Mouse (Mus musculus) monocyte, adult 5-6 weeks (primary cell): ENCODE measurements around the gene Slc19a1. TPM values are rescaled to one million over a fixed set of nuclear protein-coding genes. Genes with fewer than 3 reads are reported as not detected.

Source experiments
- ATAC-seq: fragments of 153-309, 156-312 bp; replicated peaks from 2 replicates; pipeline ENCODE4 v1.8.0; 2017; ENCODE audit warnings: mild to moderate bottlenecking; ENCODE audit not compliant: low TSS enrichment, insufficient number of reproducible peaks, severe bottlenecking, poor library complexity, low FRiP score
- total RNA-seq: library from RNA; stranded (forward); fragments of 200-1000, 200-491, 200-594 nt; gene quantifications from 3 replicates; pipeline ENCODE4 v1.2.3, GENCODE M21; 2017

The Slc19a1 gene
- total RNA-seq, 1 experiment from 2014 or later = 0.38 TPM

DNA sequence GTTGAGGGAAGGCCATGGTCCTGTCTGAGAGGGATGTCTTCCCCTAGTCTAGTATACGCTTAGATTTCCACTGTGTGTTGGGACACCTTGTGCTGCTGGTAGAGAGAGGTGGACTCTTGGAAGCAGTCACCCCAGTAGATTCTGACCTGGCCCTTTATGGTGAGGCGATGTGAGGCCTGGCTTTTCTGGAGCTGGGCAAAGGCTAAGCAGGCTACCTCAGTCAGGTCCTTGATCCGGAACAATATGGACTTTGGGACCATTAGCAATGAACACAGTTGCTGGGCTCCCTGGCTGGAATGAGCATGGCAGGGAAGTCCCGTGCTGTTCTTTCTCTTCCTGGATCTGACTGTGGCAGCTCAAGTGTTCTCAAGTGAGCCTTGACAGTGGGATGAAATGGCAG lies 2.3 kb upstream of the Slc19a1 start:
- ATAC-seq = no peak

DNA sequence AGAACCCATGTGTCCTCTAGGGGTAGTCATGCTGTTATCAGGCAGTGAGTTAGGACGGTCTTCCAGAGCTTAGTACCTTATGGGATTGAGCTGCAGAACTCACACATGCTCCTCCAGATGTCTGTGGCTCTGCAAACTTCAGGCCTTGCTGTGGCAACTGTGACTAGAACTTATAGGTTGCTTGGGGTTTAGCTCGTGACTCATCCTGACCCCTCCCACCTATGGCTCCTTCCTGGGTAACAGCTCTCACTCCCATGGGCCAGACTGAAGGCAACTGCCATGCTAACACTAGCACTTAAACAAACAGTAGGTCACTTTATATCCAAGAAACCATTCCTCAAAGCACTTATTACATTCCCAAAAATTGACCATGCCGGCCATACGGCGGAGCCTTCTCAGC lies 1.4 kb upstream of the Slc19a1 start:
- ATAC-seq = no peak

DNA sequence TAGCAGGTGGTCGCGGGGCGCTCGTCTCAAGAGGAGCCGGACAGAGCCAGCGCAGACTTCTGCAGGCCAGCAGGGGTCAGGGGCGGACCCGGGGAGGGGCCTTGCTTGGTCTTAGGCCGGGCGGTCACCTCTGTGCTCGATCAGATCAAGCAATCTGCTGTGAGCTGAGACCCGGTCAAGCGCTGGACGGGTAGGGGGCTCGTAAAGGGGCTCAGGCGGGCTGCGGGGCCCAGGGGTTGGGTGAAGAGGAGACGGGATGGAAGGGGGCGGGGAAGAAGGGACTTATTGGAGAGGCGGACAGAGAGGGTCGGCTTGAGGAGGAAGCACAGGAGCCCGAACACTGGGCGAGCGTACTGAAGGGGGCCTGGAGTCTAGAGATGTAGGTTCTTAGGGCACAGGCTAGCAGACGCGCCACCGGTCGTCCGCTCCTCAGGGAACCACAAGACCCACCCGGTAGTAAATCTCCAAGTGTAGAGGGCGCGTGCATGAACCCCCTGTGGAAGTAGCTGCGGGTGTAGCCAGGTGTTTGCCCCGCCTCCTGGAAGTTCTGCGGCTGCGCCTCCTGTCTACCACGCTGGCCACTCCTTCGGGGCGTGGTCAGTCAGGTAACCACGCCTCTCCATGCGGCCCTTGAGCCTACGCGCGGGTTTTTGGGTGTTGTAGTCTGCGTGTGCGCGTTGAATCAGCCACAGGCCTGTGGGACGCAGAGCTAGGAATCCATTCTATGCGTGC lies 716 bp downstream of the Slc19a1 start:
- ATAC-seq = peak; percentile 89

DNA sequence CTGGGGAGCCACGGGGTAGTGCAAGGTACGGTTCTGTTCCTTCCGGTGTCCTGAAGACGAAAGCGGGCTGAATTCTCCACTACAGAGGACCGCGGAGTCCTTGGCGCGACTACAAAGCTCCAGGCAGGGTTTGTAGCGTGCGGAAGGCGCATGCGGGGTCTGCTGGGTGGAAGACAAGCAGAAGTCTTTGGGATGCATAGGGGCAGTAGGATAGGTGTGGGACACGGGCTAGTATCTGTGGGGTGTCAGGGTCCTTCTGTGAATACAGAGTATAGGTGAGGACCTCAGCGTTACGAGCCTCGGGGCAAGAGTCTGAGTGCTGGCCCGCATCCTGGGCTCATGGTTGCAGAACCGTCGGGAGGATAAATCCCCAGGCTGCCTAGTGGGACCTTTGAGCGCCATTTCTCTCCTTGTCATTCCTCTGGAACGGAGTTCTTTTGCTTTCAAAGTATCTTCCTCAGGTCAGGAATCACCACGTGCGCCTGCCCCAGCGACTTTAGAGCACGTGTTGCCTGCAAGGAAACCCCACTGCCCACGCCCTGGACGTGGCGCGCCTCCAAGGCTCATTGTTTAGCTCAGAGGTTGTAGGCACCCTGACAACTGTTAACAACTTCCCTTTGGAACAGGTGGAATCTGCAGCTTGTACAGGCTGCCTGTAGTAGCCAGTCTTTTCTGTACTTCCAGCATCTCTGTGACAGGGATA lies 1.4 kb downstream of the Slc19a1 start:
- no peak for ATAC-seq

DNA sequence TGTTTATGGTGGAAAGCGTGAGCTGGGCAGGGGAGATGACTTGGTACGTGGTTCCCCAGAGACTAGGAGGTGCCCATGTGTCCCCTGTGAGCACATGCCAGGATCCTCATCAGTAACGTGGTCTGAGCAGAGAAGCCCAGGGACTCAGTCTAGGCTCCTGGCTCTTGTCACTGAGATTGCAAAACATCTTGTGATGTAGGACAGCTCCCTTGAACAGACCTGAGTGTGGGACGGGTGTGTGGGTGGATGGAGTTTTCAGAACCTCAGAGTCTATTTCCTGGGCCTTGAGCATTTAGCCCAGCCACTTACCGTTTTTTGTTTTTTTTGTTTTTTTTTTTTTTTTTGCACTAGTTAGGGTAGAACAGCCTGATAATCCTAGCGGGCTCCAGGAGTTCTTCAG lies 3.4 kb downstream of the Slc19a1 start:
- no peak for ATAC-seq

DNA sequence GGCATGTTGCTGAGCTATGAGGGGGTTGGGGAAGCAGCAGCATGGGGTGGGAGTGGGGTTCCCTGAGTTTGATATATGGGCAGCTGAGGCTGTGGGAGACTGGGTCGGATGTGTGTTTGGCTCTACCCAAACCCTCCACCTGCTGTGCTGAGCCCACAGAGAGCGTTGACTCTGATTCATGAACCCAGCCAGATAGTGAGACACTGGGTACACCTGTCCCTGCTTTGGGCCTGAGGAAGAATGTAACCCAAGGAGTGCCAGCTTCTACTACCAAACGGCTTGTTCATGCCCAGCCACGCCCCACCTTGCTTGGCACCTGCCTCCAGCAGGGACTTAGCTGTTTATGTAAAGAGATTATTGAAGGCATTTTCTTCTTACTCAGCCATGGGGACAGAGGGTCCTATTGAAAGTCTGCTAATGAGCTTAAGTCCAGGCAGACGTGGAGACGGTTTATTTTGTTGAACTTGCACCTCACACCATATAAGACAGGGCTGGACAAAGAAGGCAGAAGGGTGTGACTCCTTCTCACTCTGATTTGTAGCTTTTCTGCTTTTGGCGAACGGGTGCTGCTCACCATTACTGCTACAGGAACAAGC lies 6.6 kb downstream of the Slc19a1 start:
- ATAC-seq = no peak

DNA sequence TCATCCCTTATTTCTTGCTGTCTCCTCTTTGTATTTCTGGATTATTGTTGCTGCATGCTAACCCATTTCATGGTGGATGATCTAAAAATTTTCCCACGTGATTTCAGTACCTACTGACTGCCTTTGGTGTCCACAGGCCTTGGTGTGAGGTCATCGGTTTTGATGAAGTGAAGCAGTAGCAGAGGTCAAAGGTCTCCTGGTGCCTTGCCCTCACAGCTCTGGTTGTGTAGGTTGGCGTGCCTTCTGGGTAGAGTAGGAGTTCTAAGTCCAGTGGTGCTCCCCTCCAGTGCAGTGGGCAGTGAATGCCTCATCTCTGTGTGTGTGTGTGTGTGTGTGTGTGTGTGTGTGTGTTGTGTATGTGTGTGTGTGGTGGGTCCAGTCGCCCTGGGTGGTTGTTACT lies 16.2 kb downstream of the Slc19a1 start:
- ATAC-seq = no peak

DNA sequence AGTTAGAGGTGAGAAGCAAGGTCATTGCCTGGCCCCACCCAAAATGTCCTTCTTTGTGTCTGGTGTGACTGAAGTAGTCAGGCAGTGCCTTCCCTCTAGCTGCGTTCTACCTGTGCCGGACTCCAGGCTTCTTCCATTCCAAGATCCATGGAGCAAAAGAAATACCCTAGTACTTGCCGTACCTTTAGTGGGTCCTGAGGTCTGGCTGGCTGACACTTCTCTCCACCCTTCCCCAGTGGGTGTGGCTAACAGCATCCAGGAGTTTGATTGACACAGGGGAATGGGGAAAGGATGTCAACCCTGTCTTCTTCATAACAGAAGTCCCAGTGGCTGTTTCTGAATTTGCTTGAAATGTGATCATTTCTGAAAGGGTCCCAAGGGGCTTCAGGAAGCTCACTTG lies 16.6 kb downstream of the Slc19a1 start:
- ATAC-seq = no peak

DNA sequence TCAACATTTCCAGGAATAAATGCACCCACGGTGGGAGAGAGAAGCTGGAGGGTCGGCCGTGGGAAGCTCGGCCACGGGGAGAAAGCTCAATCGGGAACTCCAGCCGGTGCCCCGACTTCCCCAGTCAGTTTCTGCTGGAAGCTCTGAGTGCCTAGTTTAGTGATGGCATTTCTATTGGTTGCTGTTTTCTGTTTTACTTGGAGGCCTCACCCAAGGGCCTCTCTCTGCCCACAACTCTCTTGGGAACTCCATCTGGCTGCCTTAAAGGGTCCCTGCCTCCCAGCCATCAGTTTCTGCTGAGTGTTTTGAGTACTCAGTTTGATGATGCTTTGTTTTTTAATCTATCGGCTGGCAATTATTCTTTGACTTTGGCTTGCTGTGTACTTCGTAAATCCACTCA lies 24.7 kb downstream of the Slc19a1 start:
- ATAC-seq = no peak

DNA sequence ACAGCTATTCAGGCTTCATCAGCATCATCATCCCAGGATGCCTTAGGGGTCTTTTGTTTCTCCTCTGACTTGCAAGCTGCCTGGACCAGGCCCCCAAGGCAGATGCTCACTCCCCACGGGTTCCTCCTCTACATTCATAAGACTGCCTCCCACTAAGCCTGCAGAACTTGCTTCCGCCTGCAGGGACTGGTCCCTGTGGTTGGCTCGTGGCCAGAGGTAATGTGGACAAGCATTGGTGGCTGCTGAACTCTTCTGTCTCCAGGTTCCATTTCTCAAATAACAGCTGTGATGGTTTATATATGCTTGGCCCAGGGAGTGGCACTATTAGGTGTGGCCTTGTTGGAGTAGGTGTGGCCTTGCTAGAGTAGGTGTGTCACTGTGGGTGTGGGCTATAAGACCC lies 29.4 kb downstream of the Slc19a1 start:
- ATAC-seq = no peak

DNA sequence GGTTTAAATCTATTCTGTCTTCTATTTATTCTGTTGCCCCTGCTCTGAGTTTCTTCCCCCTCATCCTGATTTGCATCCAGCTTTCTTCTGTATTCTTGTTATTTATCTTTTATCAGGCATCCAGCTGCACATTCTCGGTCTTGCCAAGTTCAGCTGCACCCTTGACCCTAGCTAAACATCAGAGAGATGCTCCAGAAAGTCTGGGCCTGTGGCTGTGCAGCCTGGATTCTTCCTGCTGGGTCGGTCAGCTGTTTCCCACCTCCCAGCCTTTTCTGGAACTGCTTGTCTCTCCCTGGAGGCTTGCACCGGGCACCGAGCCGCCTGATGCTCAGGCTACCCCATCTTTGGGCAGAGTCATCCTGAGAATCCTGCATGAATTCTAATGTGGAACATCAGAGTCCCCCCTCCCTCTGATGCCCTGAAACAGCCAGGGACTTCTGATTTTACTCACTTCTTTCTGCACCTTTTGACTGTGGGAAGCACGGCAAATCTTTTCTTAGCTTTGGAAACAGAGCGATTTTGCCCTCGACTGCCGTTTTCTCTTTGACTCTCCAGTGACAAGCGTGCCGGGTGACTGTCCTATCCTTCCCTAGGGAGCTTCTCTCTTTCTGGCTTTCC lies 30.5 kb downstream of the Slc19a1 start:
- no peak for ATAC-seq

DNA sequence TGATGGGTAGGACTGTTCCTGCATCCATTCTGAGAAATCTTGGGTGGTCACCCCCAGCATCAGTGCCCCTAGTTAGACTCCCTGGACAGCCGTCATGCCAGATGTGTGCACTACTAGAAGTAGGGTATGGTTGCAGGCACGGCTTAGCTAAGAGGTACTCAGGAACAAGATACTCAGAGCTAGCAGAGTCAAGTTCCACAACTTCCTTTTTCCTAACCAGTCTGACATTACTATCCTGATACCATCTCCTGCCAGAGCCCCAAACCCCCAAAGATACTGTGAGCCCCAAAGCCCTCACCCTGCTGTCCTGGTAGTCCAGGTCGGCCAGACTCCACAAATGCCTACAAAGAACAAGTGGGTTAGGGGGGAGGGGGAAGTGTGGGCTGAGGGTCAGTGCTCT lies 32.2 kb downstream of the Slc19a1 start:
- ATAC-seq = no peak

DNA sequence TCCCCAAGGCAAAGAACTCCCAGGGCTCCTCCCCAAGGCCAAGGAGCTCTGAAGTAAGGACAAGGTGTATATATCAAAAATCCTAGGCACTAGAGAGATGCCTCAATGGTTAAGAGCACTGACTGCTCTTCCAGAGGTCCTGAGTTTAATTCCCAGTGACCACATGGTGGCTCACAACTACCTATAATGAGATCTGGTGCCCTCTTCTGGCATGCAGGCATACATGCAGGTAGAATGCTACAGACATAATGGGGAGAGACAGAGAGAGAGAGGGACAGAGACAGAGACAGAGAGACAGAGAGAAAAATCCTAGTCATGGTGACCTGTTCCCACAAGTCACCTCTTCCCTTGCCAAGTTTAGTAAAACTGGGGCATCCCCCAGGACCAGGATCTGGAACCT lies 32.6 kb downstream of the Slc19a1 start:
- ATAC-seq = no peak

DNA sequence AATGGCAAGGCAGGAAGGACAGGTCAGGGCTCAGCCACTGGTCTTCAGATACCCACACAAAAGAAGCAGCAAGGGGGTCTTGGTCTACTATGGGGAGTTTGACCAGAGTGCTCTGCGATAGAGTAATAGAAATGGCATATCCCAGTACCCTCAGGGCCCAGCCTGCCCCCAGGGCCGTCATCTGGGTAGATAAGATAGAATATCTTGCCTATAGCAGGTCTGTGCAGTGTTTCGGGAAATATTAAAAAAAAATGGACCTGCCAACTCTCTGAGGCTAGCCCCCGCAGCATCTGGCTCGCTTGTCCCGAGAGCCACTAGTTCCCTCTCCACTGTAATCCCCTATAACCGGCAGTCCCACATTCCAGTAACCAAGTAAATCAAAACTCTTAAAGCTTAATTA lies 36.4 kb downstream of the Slc19a1 start:
- ATAC-seq = no peak

DNA sequence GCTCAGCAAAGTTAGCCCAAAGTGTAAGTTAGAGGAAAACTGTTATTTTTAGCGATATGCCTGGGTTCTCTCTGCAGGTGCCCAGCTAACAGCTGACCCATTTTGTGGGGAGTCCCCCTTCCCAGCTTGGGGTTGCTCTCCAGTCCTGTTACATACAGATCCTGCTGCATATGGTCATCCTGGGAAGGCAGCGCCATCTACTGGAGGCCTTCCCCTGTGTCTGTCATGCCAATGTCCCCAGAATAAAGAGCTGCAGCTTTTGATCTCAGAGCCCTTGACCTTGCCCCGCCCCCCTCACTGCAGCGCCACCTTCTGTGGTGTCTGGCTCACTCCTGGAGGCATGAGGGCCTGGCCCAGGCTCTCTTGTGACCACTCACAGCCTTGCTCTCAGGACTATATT lies 38.0 kb downstream of the Slc19a1 start:
- ATAC-seq = no peak

DNA sequence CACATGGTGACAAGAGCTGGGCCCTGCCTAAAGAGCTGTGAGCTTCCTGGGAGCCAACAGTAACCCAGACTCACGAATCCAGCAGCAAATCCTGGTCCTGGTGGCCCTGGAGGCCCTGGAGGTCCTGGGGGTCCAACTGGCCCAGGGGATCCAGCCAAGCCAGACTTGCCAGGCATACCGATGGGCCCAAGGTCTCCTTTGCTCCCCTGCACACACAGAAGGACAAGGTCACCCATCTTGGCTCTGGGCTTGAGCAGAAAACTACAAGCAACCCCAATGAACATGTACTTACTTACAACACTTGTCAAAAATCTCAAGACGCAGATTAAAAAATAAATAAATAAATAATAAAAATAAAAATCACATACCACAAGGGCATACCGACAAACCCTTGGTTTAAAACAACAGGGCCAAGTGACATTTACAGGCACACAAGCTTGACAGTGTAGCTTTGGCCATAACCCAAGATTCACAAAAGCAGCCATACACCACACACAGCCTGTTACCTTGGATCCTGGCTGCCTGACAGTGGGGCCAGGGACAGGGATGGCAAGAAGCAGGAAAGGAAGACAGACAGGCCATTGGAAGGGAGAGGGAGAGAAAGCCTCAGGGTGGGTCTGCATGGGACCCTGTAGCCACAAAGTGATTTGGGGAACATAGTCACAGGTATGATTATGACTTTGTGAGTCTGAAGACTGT lies 42.4 kb downstream of the Slc19a1 start:
- ATAC-seq = no peak

DNA sequence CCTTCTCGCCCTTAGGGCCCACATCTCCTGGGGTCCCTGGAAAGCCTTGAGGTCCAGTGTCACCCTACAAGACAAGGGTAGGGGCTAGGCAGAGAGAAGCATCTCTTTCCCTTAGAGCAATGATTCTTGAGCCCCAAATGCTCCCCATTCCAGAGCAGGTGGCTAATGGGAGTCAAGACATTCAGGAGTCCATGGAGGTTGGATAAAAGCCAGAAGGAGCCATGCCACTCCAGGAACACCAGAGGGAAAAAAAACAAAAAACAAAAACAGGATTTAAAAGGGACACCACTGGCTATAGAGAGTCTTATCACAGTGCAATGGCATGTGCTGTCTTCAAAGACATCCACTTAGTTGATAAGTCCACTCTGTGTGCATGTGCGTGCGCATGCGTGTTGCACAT lies 46.4 kb downstream of the Slc19a1 start:
- no peak for ATAC-seq

DNA sequence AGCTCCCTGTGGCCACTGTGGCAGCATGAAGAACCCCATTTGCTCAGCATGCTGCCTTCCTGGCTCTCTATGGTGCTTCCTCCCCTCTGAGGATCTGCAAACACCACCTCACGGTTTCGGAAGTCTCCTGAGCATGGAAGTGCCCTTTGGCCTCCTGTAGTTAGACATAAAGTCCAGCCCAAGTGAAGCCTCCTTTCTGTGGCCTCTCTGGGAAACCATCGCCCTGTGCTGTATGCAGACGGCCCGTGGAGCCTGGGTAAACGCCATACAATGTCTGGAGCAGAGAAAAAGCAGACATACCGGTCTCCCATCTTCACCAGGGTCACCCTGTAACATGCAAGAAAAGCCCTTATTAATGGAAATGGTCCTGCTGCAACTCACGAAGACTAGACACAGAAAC lies 46.9 kb downstream of the Slc19a1 start:
- no peak for ATAC-seq

DNA sequence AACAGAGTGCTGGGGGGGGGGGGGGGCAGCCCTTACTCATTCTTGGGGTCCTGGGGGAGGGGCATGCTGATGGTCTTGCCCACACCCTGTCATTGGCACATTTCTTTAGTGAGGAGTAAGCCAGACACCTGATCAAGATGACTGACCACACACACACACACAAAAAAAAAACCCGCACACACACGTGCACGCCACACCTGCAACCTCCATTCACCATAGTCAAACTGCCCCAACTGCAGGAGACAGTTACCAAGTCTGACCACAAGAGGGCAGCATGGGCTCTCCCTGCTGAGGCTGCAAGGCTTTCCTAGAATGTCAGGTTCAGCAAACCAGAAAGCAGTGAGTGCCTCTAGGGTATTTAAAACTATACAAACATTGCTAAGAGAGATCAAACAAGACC lies 50.4 kb downstream of the Slc19a1 start:
- 0 out of 2 replicates have a peak, but pooled peaks have one; percentile 38 for ATAC-seq
